Mouse (Mus musculus): ENCODE data around the gene Ctsd.
"Not testable (repeated sequence)": the region's sequence is repeated elsewhere in the genome, so short reads cannot be mapped to it uniquely, and the experiment has no call there.

Gene Ctsd

DNA sequence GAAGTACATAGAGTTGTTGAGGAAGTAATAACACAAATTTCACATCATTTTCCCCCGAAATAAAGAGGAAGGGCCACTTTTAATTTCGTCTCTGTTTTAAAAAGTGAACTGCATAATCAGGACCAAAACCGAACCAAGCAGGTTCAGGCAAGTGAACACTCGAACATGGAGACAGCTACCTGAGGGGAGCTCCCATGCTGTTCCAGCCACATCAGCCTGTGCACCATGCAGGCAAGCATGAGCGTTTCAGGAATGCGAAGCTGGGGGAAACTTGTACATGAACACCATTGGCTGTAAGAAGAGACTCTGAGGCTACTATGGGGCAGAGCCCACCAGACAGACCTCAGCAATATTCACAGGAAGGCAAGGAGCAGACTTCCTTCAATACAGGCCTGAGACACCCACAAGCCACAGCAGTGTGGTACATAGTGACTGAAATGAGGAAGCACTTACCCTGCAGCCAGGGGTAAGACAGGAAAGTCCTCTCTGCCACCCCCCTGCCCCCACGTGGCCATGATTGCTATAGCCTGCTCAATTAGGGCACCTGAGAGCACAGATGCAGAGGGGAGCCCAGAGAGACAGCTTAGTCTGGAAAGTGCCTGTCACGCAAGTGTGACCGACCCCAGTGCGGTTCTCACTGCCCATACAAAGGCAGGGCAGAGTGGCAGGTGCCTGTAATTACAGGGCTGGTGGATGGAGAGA is 47.4 kb downstream of the Ctsd start:
- DNase-seq (ENCODE audit: extremely low spot score, low read depth, low spot score) = no peak

DNA sequence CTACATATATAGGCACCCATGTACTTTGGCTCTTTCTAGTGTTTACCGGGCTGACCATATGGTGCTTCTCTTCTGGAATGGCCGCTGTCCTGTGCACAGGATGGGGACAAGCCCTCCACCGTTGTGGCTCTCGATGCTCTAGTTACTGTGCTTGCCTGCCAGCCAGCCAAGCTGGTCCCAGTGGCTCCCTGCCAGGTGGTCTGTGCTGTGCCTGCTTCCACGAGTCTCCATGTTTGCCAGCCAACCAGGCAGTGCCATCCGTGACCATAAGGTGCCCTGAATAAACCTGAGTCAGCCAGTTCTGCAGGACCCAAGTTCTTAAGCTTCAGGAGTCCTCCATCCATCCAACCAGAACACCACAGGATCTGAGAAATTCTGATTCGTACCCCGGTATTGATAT is 52.7 kb downstream of the Ctsd start:
- DNase-seq (ENCODE audit: extremely low spot score, low read depth, low spot score) = no peak

DNA sequence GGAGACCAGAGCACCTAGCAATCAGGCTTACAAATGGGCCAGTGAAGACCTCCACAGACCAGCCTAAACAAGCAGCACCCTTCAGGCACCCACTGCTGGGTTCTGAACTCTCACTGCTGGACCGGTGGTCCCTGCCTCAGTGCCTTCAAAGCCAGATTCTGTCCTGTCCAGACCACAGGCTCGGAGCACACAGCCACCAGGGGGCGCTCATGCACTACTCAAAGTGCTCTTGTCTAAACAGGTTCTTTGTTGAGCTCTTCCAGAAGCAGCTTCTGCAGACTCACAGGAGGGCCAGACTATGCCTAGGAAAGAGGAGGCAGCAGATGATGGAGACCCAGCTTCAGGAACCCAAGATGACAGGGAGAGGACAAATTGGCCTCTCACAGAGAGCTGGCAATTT is 53.6 kb downstream of the Ctsd start:
- DNase-seq (ENCODE audit: extremely low spot score, low read depth, low spot score) = peak; percentile 82

DNA sequence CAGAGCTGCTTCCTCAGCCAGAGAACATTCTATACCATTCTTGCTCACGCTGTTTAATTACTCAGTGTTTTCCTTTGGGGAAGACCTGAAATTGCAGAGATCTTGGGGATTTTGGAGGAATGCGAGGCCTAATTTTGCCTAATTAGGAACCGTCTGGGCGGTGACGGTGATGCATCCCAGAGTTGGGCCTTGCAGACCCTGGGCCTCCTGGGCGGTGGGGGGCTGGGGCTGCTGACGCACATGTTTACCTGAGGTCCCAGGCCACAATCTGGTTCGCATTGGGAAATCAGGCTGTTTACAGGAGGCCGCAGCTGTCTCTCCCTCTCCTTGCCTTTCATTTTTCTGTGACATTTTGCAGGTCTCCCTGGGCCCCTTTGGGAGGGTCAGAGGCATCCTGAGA is 55.1 kb downstream of the Ctsd start:
- DNase-seq (ENCODE audit: extremely low spot score, low read depth, low spot score) = not testable (repeated sequence)

DNA sequence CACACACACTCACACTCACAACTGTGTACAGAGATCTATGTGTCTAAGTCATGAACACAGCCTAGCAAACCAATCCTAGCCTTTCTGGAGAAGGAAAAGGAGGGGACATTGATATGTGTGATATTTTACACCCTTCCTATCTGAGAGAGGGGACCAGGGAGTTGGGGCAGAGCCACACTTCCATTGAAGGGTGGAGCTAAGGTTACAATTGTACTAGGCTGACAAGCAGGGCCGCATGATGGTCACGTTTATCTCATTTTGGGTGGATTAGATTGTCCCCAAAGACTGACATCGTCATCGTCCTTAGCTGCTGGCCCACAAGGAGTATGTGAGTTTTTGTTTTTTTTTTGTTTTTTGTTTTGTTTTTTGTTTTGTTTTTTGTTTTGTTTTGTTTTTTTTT is 56.6 kb downstream of the Ctsd start:
- no peak for DNase-seq (ENCODE audit: extremely low spot score, low read depth, low spot score)

DNA sequence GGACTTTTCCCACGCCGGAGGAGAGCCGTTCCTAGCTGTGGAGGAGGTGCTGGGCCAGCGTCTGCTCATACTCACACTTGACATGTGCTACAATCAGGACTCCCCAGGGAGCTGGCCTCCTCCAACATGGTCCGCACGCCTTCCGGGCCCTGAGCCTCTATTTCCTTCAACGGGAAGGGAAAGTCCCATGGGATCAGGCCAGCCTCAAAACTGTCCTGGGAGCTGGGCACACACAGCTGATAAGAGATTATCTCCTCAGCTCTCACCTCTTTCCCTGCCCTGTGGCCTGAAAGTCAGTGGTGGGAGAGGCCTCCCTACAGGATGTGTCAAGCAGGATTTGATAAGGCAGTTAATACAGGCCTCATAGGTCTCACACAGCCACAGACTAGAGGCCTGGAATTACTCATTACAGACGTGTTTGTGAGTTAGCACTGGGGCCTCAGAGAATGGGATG is 57.5 kb downstream of the Ctsd start:
- DNase-seq (ENCODE audit: extremely low spot score, low read depth, low spot score) = no peak

DNA sequence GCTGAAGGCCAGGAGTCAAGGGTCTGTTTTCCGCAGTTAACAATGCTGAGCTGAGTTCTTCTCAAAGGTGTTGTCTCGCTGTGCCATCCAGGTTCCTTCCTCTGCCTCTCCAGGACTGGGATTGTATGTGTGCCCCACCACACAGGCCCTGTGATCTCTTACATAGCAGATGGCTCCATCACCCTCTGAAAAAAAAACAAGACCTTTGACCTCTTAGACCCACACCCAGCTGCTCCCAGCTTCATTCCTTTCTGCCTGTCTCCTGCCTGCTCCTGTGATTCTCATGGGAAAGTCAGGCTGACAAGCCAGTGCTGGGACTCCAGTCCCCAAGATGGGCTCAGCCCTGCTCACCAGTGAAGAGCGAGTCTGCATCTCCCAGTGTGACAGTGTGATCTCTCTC is 59.3 kb downstream of the Ctsd start:
- DNase-seq (ENCODE audit: extremely low spot score, low read depth, low spot score) = no peak

DNA sequence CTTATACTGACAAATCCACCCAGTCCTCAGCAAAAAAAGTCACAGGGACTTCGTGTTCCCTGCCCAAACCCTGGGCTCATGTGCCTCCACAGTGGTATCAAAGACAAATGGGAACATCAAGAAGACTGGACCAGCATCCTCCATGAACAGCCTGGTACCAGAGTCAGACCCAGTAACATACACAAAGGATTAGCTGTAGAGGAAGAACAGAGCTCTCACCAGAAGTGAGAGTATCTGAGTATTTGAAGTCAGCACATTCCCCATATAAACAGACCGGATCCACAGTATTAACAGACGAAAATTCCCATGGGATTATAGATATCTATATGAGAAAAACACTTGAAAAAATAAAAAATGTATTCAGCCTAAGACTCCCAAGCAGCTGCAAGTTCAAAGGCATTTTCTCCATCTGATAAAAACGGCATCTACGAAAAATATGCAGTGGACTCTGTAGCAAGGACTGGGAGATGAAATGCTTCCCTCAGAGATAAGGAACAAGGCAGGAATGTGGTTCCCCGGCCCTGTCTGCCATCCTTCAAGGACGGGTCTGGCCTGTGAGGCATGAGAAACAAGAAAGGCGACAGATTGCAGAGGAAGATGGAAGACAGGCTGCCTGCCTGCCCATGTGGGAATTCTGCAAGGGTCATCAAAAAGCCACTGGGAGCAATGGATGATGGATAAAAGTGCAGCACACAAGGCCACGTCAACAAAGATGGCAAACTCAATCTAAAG is 61.0 kb downstream of the Ctsd start:
- DNase-seq (ENCODE audit: extremely low spot score, low read depth, low spot score) = no peak
